In the genomic region with DNA sequence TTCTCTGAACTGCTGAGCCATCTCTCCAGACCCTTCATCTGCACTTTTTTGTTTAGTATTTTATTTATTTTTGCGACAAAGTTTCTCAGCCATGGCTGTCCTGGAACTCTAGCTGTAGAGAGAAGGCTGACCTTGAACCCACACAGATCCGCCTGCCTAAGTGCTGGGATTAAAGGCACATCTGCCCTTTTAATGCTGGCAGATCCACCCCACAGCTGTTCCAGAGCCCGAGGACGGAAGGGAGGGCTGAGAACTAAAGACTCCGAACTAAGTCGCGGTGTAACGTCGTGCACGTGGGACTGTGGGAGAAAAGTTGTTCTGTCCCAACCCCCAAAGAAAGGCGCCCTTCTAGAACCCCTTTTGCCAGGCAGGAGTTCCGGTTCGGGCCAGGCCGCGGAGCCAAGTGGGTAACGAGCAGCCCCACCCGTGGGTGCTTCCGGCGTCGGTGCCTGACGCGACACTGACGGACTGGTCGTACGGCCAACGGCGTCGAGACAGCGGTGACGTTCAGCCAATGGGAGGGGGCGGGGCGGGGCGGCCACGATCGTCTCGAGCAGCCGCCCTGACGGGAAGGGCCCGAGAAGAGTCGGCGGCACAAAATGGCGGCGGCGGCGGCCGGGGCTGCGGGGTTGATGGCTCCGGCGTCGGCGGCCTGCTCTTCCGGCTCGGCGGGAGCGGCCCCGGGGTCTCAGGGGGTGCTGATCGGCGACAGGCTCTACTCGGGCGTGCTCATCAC, we compare ENCODE assay signal across 8 mouse cellular contexts. TPM values are rescaled to one million over a fixed set of nuclear protein-coding genes. Genes with fewer than 3 reads are reported as not detected.
DNase-seq lines count a peak whose midpoint lies in the region; ATAC-seq and TF ChIP-seq lines count a peak whose summit lies in the region.

Gene Ccnl2, plus strand, starts transcription at position 561 of the 736 bp plus-strand sequence.

- peak within 1 kb of the TSS; percentile 55 for H3K27ac ChIP-seq in ES-Bruce4 (ENCODE audit: insufficient read depth, low read length)
- peak within 1 kb of the TSS; percentile 90 for H3K27ac ChIP-seq in forebrain, embryonic 13.5 days
- peak within 1 kb of the TSS; percentile 96 for H3K27ac ChIP-seq in liver, postnatal 0 days (ENCODE audit: low read depth)
- H3K27ac ChIP-seq in neural tube, embryonic 14.5 days (ENCODE audit: low read depth, low read length) = peak within 1 kb of the TSS; percentile 89

- no peak for TF ChIP-seq POLR2A in ES-Bruce4 (IDR thresholded peaks at IDR 0.05; ENCODE audit: insufficient read depth, low read length)

- peak; percentile 97 for ATAC-seq in cerebellum, adult (ENCODE audit: insufficient number of reproducible peaks, low FRiP score, low TSS enrichment)
- ATAC-seq in forebrain, embryonic 13.5 days = peak; percentile 100
- ATAC-seq in liver, postnatal 0 days = peak; percentile 99
- peak; percentile 99 for ATAC-seq in neural tube, embryonic 14.5 days (ENCODE audit: low read depth)

- TF ChIP-seq CTCF in ES-Bruce4 (IDR thresholded peaks at IDR 0.05; ENCODE audit: low read depth, low read length) = no peak
- no peak for TF ChIP-seq CTCF in liver, postnatal 0 days (IDR thresholded peaks at IDR 0.05; ENCODE audit: low read depth)

- peak within 1 kb of the TSS; percentile 94 for H3K9ac ChIP-seq in ES-Bruce4 (ENCODE audit: low read depth, poor library complexity, severe bottlenecking)
- peak within 1 kb of the TSS; percentile 99 for H3K9ac ChIP-seq in forebrain, embryonic 13.5 days
- peak within 1 kb of the TSS; percentile 100 for H3K9ac ChIP-seq in liver, postnatal 0 days (replicated peaks)
- H3K9ac ChIP-seq in neural tube, embryonic 14.5 days (replicated peaks; ENCODE audit: low read depth, low read length) = peak within 1 kb of the TSS; percentile 99

- WGBS in forebrain, embryonic 13.5 days = under 1% methylated on average over 29 of the region's 60 CpGs
- under 1% methylated on average over 60 of the region's 60 CpGs for WGBS in large intestine, adult 2 months
- under 1% methylated on average over 50 of the region's 60 CpGs for WGBS in liver, postnatal 0 days (ENCODE audit: insufficient replicate concordance)
- under 1% methylated on average over 60 of the region's 60 CpGs for WGBS in neural tube, embryonic 14.5 days

- intact Hi-C loops in heart, postnatal 10 days (cut with DNase I) = loop anchor here (2.0 kb wide), 1 partner anchor 17 kb away; no protein-coding TSS in a partner anchor

- peak within 1 kb of the TSS; percentile 73 for H3K4me2 ChIP-seq in forebrain, embryonic 13.5 days
- peak within 1 kb of the TSS; percentile 95 for H3K4me2 ChIP-seq in liver, postnatal 0 days (ENCODE audit: low read depth, low read length)
- H3K4me2 ChIP-seq in neural tube, embryonic 14.5 days (ENCODE audit: low read depth, low read length) = peak within 1 kb of the TSS; percentile 96

- no peaks in the 10 kb centered on the region for H3K4me1 ChIP-seq in ES-Bruce4 (ENCODE audit: control insufficient read depth, insufficient read depth, low read length)
- H3K4me1 ChIP-seq in forebrain, embryonic 13.5 days = peaks cover 28% of the 10 kb centered on the region
- H3K4me1 ChIP-seq in liver, postnatal 0 days (ENCODE audit: insufficient read depth) = peaks cover 22% of the 10 kb centered on the region
- H3K4me1 ChIP-seq in neural tube, embryonic 14.5 days (ENCODE audit: control insufficient read depth, insufficient read depth, low read length) = peaks cover 19% of the 10 kb centered on the region

- peak; percentile 95 for DNase-seq in heart, postnatal 10 days
- peak; percentile 73 for DNase-seq in large intestine, adult 2 months (ENCODE audit: low read depth, low spot score)
- DNase-seq in liver, postnatal 0 days = peak; percentile 98
- DNase-seq in testis, postnatal 10 days (ENCODE audit: low spot score) = peak; percentile 91

- H3K4me3 ChIP-seq in ES-Bruce4 (ENCODE audit: low read depth, low read length) = peak within 1 kb of the TSS; percentile 100
- peak within 1 kb of the TSS; percentile 100 for H3K4me3 ChIP-seq in forebrain, embryonic 13.5 days
- H3K4me3 ChIP-seq in liver, postnatal 0 days (ENCODE audit: low read depth, low read length) = peak within 1 kb of the TSS; percentile 100
- H3K4me3 ChIP-seq in neural tube, embryonic 14.5 days (ENCODE audit: low read depth, low read length) = peak within 1 kb of the TSS; percentile 99

- TF ChIP-seq EP300 in ES-Bruce4 (IDR thresholded peaks at IDR 0.05; ENCODE audit: insufficient read depth, low read depth, low read length) = no peak
- peak; percentile 26; the same call in 1 of the 2 replicates for TF ChIP-seq EP300 in liver, postnatal 0 days (IDR thresholded peaks at IDR 0.05; ENCODE audit: low read depth)

- peaks cover 65% of the 10 kb centered on the region for H3K36me3 ChIP-seq in ES-Bruce4 (ENCODE audit: control insufficient read depth, insufficient read depth, low read length, poor library complexity, severe bottlenecking)
- H3K36me3 ChIP-seq in forebrain, embryonic 13.5 days (ENCODE audit: poor library complexity, severe bottlenecking) = peaks cover 76% of the 10 kb centered on the region
- H3K36me3 ChIP-seq in liver, postnatal 0 days (replicated peaks; ENCODE audit: insufficient read depth, low read length) = peaks cover 75% of the 10 kb centered on the region
- peaks cover 51% of the 10 kb centered on the region for H3K36me3 ChIP-seq in neural tube, embryonic 14.5 days (ENCODE audit: control insufficient read depth, insufficient read depth, low read length)

- no peaks in the 10 kb centered on the region for H3K27me3 ChIP-seq in ES-Bruce4 (ENCODE audit: control insufficient read depth, insufficient read depth, low read length, poor library complexity, severe bottlenecking)
- H3K27me3 ChIP-seq in forebrain, embryonic 13.5 days = no peaks in the 10 kb centered on the region
- no peaks in the 10 kb centered on the region for H3K27me3 ChIP-seq in liver, postnatal 0 days (ENCODE audit: insufficient read depth, low read length)
- H3K27me3 ChIP-seq in neural tube, embryonic 14.5 days (ENCODE audit: control insufficient read depth, insufficient read depth, low read length) = no peaks in the 10 kb centered on the region

- H3K9me3 ChIP-seq in ES-Bruce4 (replicated peaks; ENCODE audit: control insufficient read depth, insufficient read depth, low read length, poor library complexity, severe bottlenecking) = no peaks in the 10 kb centered on the region
- H3K9me3 ChIP-seq in forebrain, embryonic 13.5 days (replicated peaks) = no peaks in the 10 kb centered on the region
- no peaks in the 10 kb centered on the region for H3K9me3 ChIP-seq in liver, postnatal 0 days (ENCODE audit: low read length)
- H3K9me3 ChIP-seq in neural tube, embryonic 14.5 days (ENCODE audit: control insufficient read depth, low read length) = no peaks in the 10 kb centered on the region

RNA-seq across cellular contexts. Expression of gene Ccnl2, which starts in this region (rescaled TPM):
- polyA plus RNA-seq in ES-Bruce4 (2011; ENCODE audit: insufficient read depth, insufficient read length, low read depth, missing spikeins) = 86.1 and 87.6 TPM in 2 replicates
- 166 and 179 TPM in 2 replicates for polyA plus RNA-seq in forebrain, embryonic 13.5 days (2015; fragmentation: Nextera tagmentation; extraction: Ambion mirVana)
- total RNA-seq in heart, postnatal 10 days (2021) = 10 to 100 TPM; 49.9 to 50.6 TPM
- polyA plus RNA-seq in large intestine, adult 2 months (2012; rRNA removed) = 45.9 and 63.9 TPM in 2 replicates
- 47.7 and 52.5 TPM in 2 replicates for polyA plus RNA-seq in liver, postnatal 0 days (2015; fragmentation: Nextera tagmentation; extraction: Ambion mirVana)
- 153 and 173 TPM in 2 replicates for polyA plus RNA-seq in neural tube, embryonic 14.5 days (2014; fragmentation: Nextera tagmentation; extraction: Ambion mirVana)

Comparison
In these comparisons a context has a peak if more than half of its experiments do, and no peak if none do; other contexts are left out.
1. Peak in every context shown above with its lines: DNase-seq, ATAC-seq, H3K4me3 ChIP-seq and H3K27ac ChIP-seq.